Mouse (Mus musculus) G1E (cell line): ENCODE results near the gene Tmem63a.

Experiments
- CTCF ChIP-seq: IDR thresholded peaks from 2 replicates; pipeline ENCODE4 v1.5.1; 2012; ENCODE audit warnings: low read depth, low read length, inconsistent platforms, mixed read lengths
- GATA1 ChIP-seq: IDR thresholded peaks from 2 replicates; pipeline ENCODE4 v1.6.1; 2012; ENCODE audit warnings: borderline replicate concordance, low read length, inconsistent platforms, mixed read lengths
- TAL1 ChIP-seq: conservative IDR thresholded peaks from 2 replicates; pipeline ENCODE4 v1.6.1; 2012; ENCODE audit warnings: low read depth, low read length, inconsistent platforms, mixed read lengths

- TF ChIP-seq CTCF (no peak), TAL1 (no peak), GATA1 (no peak)
Measured at GRCm38 (mm10) chr1:180967261-180967660, 25.1 kb downstream of the Tmem63a start.
